Mouse (Mus musculus) urinary bladder, adult 18-20 months (tissue): ENCODE data around the gene Setx.
"Not testable (repeated sequence)": the region's sequence is repeated elsewhere in the genome, so short reads cannot be mapped to it uniquely, and the experiment has no call there.

ENCODE experiments used
- DNase-seq, 2 experiments: peaks; one replicate each; pipeline ENCODE4 v3.0.0; 2022; ENCODE audit warnings: low spot score in 2 of 2, mixed read lengths in 2 of 2

Setx gene

DNA sequence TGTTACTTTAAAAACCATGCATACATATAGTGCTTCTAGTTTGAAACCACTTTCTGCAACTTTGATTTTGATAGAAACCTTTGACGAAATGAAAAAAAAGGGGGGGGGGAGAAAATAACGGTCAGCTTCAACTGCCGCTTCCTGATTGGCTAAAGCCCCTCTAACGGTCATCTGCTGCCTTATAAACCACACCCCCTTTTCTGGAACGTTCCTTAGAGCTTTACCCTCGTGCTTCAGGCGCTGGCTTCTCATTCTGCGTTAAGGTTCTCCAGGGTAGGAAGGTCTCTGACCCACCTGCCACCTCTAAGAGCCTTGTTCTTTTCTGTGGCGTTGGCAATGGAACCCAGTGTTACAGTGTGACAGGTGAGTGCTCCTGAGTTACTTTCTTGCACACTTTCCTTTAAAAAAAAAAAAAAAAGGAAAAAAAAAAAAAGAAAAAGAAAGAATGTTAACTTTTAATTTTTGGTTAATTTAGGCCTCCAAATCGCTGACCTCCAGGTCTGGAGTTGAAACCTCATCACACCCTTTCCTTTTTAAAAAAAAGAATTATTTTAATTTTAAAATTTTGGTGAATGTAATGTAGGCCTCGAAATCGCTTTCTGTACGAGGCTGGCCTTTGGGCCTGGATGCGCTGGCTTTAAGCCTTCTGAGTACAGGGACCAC, at the start of gene Setx:
Gene Setx, plus strand, starts transcription at position 275 of the 663 bp plus-strand sequence.
- DNase-seq = no peak

DNA sequence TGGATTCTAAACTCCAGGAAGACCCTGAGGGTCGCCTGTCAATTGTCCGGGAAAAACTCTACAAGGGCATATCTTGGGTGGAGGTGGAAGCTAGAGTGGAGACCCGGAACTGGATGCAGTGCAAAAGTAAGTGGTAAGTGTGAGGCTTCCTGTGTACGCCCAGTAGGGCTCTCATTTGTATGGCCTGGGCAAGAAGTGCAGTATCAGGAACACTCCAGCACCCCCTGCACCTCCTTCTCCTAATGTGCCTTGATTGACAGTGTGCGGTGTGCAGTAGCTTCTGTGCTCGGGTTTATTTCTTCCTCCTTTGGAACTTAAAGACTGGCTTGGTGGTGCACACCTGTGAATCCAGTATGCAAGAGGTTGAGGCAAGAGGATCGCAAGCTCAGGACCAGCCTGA, 49.3 kb upstream of the Setx start:
- DNase-seq = no peak

DNA sequence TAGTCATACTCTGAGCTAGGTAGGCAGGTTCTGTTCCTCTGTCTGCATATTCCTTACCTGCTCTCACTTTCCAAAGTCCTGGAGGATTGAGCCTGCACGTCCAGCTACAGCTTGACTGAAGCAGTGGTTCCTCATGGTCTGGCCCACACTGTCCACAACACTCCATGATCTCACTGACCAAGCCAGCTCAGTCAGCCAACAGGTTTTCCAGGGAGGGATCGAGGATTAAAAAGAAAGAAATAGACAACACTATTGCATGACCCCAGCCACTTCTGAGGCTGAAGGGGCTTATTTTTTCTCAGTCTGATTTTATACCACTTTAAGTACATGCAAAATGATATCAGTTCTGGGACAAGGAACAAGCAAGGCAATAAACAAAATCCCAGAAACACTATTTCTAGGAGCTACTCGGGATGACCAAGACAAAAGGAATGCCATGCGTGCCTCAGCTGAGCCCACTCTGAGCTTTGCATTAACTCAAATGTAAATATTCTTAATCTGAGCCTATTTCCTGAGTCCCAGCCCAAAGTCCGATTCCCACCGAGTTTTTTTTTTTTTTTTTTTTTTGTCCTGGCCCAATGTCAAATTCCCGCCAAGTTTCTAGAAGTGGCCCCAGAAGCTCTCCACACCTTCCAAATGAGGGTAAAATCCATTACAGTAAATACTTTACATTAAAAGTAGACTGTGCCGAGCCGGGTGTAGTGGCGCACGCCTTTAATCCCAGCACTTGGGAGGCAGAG, 48.5 kb upstream of the Setx start:
- DNase-seq = no peak

GRCm38 (mm10) chr2:29076226-29076625, 47.8 kb upstream of the Setx start:
- DNase-seq = no peak

DNA sequence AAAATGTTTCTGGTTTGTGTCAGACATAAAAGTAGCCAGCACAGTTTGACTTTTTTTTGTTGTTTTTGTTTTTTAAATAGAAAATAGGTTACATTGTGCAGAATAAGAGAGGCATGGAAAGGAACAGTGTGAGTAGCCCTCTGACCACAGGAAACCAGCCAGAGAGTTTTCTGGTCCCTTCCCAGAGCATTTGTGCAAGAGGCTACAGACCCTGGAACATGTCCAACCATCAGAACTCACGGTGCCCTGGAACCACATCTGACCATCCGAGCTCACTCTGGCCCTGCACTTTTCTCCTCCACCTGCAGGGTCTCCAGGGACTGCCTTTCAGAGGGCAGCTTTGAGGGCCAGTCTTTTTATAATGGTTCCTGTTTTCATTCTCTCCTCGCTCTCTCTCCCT, 42.0 kb upstream of the Setx start:
- no peak for DNase-seq

- no peak for DNase-seq
Measured at GRCm38 (mm10) chr2:29086026-29086425, 38.0 kb upstream of the Setx start.

- DNase-seq = not testable (repeated sequence)
Measured at GRCm38 (mm10) chr2:29089276-29089675, 34.7 kb upstream of the Setx start.

DNA sequence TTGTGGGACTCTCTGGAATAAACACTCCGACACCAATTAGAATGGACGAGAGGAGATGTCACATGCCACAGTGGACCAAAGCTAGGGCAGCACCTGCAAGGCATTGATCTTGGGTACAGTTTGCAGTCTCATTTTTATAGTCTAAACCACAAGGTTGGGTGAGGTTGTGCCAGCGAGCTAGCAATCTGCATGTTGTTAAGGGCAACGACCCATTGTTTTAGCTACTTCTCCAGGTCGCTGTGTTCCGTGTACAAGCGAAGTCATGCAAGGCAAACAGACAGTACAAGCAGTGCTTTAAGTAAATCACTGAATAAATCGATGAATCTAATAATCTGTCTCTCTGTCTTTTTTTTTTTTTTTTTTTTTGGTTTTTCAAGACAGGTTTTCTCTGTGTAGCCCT, 28.3 kb upstream of the Setx start:
- DNase-seq = no peak

DNA sequence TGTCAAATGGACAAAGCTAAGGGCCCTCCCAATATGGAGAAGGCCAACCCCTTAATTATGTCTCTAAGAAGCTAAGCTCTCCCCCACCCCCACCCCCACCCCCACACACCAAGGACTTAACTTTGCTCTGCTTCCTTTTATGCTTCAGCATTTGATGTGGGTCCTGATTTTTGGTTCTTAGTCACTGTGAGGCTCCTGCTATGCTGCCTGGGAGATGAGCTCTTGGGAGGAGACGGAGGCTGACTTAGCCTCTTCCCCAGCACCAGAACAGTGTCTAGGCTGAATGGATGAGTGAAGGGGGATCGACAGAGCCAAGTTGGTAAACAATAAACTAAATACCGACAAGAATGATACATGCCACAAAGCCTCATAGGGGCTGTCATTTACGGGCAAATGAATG, 27.2 kb upstream of the Setx start:
- DNase-seq = no peak

DNA sequence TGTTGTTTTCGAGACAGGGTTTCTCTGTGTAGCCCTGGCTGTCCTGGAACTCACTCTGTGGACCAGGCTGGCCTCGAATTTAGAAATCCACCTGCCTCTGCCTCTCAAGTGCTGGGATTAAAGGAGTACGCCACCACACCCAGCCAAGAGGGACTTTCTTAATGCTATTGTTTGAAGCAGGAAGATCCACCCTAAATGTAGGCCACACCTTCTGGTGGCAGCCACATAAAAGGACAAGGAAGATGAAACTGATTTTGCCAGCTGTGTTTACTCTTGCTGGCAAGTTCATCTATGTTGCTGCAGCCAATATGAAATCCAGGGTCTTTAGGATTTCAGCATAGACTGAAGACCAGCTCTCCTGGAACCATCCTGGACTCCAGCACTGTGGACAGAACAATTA, 26.5 kb upstream of the Setx start:
- DNase-seq = no peak

GRCm38 (mm10) chr2:29097955-29098354, 26.0 kb upstream of the Setx start:
- not testable (repeated sequence) for DNase-seq

DNA sequence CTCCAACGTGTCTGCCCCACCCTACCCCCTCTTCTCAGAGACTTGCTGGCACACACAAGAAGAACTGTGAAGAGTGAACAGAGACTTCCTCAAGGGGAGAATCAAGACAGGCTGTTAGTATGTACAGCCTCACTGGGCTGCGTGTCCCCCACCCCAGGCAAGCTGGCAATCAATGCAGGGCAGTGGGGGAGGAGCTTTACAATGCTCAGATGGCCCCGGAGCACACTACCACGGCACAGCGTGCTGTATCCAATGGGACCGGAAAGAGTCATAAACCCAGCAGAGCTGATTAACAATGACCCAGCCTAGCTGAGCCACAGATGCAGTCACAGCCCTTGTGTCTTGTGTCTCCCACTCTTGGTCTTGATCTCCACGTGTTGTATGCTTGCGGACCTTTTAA, 25.2 kb upstream of the Setx start:
- no peak for DNase-seq

- DNase-seq = no peak
Measured at GRCm38 (mm10) chr2:29099646-29100045, 24.3 kb upstream of the Setx start.

GRCm38 (mm10) chr2:29100822-29101534, 23.0 kb upstream of the Setx start:
- no peak for DNase-seq

DNA sequence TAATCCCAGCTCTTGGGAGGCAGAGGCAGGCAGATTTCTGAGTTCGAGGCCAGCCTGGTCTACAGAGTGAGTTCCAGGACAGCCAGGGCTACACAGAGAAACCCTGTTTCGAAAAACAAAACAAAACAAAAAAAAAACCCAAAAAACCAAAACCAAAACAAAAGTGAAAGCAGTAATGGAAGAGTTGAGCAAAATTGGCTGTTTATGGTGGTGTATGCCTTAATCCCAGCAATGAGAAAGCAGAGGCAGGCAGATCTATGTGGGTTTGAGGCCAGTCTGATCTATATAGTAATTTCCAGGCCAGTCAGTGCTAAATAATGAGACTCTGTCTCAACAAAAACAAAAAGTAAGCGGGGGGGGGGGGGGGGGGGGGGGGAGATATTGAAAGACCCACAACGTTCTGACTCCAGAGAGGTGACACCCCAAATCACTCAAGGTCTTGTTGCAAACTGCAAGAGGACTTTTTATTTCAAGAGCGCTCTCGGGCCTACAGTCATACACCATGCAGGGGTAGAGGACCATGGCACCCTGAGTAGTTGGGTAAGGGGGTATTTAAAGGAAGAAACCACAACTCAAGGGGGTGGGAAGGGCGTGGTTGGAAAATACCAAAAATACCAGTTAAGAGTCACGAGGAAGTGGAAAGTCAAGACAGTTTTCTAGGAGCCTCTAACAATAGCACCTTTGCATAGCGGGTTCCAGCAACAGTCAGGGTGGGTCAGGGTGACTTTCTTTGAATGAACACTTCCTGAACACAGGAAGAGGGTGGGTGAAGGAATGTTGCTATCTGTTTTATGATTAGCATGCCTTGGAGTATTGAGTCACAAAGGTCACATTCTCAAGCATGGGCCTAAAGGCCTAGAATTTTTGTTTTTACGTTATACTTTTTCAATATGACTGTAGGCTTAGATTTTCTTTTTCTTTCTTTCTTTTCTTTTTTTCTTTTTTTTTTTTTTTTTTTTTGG, 21.3 kb upstream of the Setx start:
- DNase-seq = not testable (repeated sequence)

DNA sequence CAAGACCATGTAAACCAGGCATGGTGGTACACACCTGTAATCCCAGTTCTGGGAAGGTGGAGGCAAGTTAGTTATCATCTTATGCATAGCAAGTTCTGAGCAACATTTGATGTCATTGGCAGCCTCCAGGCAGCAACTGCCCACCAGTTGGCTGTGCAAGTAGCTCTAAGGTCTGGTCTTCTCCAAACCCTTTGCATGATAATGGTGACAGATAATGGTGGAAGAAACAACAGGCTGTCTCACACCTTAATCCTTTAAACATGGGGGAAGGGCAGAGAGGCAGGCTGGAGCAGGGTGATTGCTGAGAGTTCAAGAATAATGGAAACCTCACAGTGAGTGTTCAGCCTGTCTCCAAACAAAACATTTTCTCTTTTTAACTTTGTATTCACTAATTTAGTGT, 3.0 kb upstream of the Setx start:
- DNase-seq = no peak

GRCm38 (mm10) chr2:29122446-29122845, 1.5 kb upstream of the Setx start:
- DNase-seq = no peak

- no peak for DNase-seq
Measured at GRCm38 (mm10) chr2:29124571-29124935, 572 bp downstream of the Setx start.

DNA sequence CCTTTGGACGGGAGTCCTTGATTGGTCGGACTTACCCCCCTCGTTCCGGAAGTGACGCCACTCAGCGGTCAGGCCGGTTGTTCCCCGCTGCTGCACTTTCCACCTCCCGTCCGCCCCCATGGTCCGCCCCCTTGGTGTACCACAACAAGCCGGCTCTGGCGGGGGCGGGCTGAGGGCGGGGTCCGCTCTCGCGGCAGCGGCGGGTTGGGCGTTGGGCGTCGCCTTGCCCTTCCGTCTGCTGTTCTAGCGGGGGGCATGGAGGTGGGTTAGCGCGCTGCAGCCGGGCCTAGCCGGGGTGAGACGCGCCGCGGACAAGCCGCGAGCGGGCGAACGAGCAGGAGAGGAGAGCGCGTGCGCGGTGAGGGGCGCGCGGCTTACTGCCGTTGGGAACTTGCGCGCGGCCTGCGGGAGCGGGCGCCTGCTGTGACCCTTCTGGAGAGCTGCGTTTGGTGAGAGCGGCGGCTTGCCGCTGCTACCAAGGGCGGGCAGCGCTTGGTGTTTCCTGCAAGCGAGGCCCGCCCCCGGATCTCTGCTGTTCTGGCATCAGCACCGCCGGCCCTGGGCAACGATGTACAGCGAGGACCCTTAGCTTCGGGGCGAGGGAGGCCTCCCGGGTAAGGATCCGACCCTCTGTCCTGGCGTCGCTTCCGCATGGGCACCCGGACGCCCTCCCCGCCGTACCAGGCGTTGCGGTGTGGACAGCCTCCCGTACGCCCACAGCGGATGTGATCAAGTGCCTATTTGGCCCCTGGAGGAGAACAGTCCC, 1.1 kb downstream of the Setx start:
- peak; percentile 99 to 100 for DNase-seq

DNA sequence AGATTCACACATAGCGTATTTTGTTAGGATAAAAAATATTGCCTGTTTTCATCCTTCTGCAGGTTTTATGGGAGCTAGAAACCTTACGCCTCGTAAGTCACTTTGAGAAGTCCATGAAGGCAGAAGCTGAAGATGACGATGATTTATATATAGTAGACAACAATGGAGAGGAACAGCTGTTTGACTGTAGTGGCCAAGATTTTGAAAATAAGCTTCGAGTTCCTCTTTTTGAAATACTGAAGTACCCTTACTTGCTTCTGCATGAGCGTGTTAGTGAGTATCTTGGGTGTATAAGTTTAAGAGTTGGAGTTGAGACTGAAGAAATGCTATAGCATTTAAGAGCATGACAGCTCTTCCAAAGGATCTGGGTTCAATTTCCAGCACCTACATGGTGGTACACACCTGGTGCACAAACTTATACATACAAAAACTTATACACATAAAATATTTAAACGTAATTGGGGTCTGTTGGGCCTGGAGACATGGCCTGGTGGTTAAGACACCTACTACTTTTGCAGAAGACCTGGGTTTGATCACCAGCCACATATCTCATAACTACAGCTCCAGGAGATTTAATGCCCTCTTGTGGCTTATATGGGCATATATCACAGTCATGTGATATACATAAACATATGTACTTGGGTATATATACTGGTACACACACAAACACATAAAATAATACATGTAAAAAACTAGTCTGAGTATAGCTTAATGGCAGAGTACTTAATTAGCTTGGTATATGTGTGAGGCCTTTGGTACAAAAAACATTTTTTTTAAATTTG, 6.3 kb downstream of the Setx start:
- no peak for DNase-seq
